Mouse (Mus musculus): Measurements from ENCODE around the gene Senp6.

GRCm38 (mm10) chr9:80156780-80157179 lies 90.1 kb downstream of the Senp6 start:
- no peak for TF ChIP-seq CTCF (IDR thresholded peaks at IDR 0.05; ENCODE audit: borderline replicate concordance, insufficient read depth, low read length)
- TF ChIP-seq POLR2A (IDR thresholded peaks at IDR 0.05; ENCODE audit: low read depth, low read length): no peak

All from embryonic fibroblast, embryonic 13.5 days (primary cell).